Mouse (Mus musculus): Measurements from ENCODE around the gene Prrx1.

GRCm38 (mm10) chr1:163359521-163359920, 46.0 kb upstream of the Prrx1 start:
- TF ChIP-seq CTCF (IDR thresholded peaks at IDR 0.05; ENCODE audit: extremely low read depth, insufficient read length, insufficient replicate concordance, low read depth, low read length): no peak
- TF ChIP-seq POLR2A (IDR thresholded peaks at IDR 0.05; ENCODE audit: low read depth, low read length): no peak

Measured in small intestine, adult 2 months (tissue).